Mouse (Mus musculus): ENCODE data around the gene Paxx.

DNA sequence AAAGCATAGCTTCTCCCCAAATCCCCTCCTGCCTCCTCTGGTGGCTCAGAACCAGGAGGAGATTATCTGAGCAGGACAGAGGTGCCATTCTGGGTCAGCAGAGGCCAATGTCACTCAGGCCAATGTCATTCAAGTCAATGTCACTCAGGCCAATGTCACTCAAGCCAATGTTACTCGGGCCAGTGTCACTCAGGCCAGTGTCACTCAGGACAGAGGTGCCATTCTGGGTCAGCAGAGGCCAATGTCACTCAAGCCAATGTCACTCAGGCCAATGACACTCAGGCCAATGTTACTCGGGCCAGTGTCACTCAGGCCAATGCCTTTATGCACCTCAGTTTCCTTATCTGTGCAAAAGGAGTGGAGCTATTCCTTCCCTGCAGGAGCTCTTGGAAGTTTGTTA is 11.7 kb upstream of the Paxx start:
- TF ChIP-seq EP300 (IDR thresholded peaks at IDR 0.05; ENCODE audit: insufficient read depth, low read depth, low read length) (no peak), CTCF (IDR thresholded peaks at IDR 0.05) (no peak), POLR2A (IDR thresholded peaks at IDR 0.05; ENCODE audit: insufficient read depth, low read depth, low read length) (no peak)

Measured in heart, adult 2 months (tissue).